Mouse (Mus musculus) lung, embryonic 14.5 days (tissue): ENCODE measurements around the gene Gm28308. TPM values are rescaled to one million over a fixed set of nuclear protein-coding genes. Genes with fewer than 3 reads are reported as not detected.

Source experiments
- ATAC-seq: fragments of 200-750 bp; cut with Nextera tagmentation; 2 replicates; pipeline ENCODE4 v1.8.0; 2017; ENCODE audit warnings: mild to moderate bottlenecking, moderate TSS enrichment, moderate library complexity; ENCODE audit not compliant: insufficient read depth
- DNase-seq: peaks from one replicate; pipeline ENCODE4 v3.0.0-alpha.2; 2015
- H3K27ac ChIP-seq: fragments of 300-500 bp; sonication (generic); 2 replicates; pipeline ENCODE4 v1.5.1; 2014; ENCODE audit warnings: low read depth, mild to moderate bottlenecking, moderate library complexity
- H3K27me3 ChIP-seq: fragments of 300-500 bp; sonication (generic); 2 replicates; pipeline ENCODE4 v1.6.1; 2014; ENCODE audit warnings: low read length, control low read depth; ENCODE audit not compliant: insufficient read depth
- H3K36me3 ChIP-seq: fragments of 300-500 bp; sonication (generic); 2 replicates; pipeline ENCODE4 v1.6.1; 2014; ENCODE audit warnings: control low read depth; ENCODE audit not compliant: insufficient read depth
- H3K4me1 ChIP-seq: fragments of 300-500 bp; sonication (generic); 2 replicates; pipeline ENCODE4 v1.6.1; 2014; ENCODE audit warnings: antibody characterized with exemption, control low read depth; ENCODE audit not compliant: insufficient read depth
- H3K4me2 ChIP-seq: fragments of 300-500 bp; sonication (generic); 2 replicates; pipeline ENCODE4 v1.6.1; 2014; ENCODE audit warnings: mild to moderate bottlenecking
- H3K4me3 ChIP-seq: fragments of 300-500 bp; sonication (generic); 2 replicates; pipeline ENCODE4 v1.5.1; 2014; ENCODE audit warnings: low read depth, low read length
- H3K9ac ChIP-seq: fragments of 300-500 bp; sonication (generic); 2 replicates; pipeline ENCODE4 v1.6.1; 2014
- H3K9me3 ChIP-seq: fragments of 300-500 bp; sonication (generic); 2 replicates; pipeline ENCODE4 v1.6.1; 2016; ENCODE audit warnings: low read depth, low read length, control low read depth
- CTCF ChIP-seq: IDR thresholded peaks from 2 replicates; pipeline ENCODE4 v1.5.1; 2016; ENCODE audit warnings: antibody characterized with exemption, low read depth
- WGBS: fragments of 180-500 bp; shearing (Covaris S2); extraction: QIAGEN DNeasy Blood & Tissue Kit; methylation state at CpG from one replicate; pipeline ENCODE4 v1.1.7; 2014; 5-methylcytosine and 5-hydroxymethylcytosine counted together
- polyA plus RNA-seq: library from polyadenylated mRNA; unstranded; fragments of >200 nt; fragmentation: Nextera tagmentation; extraction: Ambion mirVana; gene quantifications from 2 replicates; pipeline ENCODE4 v1.2.1, GENCODE M21; 2014

The Gm28308 gene
- polyA plus RNA-seq, 1 experiment from 2014 or later = not detected

DNA sequence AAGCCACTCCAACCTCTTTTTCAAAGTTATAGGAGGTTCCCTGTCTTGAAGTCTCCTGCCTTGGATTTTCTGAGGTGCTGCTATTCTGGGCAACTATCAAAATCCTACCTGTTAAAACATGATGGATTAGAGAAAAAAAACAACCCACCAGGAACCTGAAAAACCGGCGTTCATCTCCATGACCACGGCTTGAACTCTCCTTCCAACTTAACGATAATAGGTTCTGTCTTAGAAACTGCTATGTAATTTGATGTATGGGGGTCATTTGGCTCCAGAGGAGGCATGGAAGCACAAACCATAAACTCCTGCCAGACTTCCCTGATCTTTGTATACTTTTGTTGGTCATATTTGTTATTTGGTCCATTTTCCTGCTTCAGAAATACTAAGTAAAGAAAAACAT, 39.5 kb downstream of the Gm28308 start:
- H3K27me3 ChIP-seq = peaks cover 45% of the 10 kb centered on the region
- peak overlapping the region; percentile 63 for H3K4me3 ChIP-seq
- H3K4me2 ChIP-seq = peak overlapping the region; percentile 79
- ATAC-seq (no peak), DNase-seq (peak; percentile 71)
- H3K36me3 ChIP-seq = peaks cover 10% of the 10 kb centered on the region
- no peaks in the 10 kb centered on the region for H3K9me3 ChIP-seq
- no peak for TF ChIP-seq CTCF
- peak overlapping the region; percentile 98 for H3K9ac ChIP-seq
- peak overlapping the region; percentile 98 for H3K27ac ChIP-seq
- peaks cover 14% of the 10 kb centered on the region for H3K4me1 ChIP-seq
- 1% methylated on average over 4 of the region's 4 CpGs for WGBS

DNA sequence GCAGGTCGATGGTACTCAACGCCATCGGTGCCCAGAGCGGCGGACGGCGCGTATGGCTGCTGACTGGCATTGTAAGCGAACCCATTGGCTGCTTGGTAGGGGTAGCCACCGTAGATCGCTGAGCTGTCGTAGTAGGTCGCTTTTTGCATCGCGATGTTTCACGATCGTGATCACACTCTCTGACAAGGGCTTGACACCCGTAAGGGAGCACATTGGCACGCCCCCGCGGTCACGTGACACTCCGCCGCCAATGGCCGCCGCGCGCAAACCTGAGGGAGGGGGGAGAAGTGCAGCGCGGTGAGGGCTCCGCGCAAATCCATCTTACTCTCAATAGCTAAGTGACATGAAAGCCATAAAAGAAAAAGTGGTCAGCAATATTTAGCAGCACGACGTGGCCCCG, 40.6 kb downstream of the Gm28308 start:
- no peaks in the 10 kb centered on the region for H3K9me3 ChIP-seq
- H3K4me1 ChIP-seq = peaks cover 14% of the 10 kb centered on the region
- peak; percentile 65 for ATAC-seq
- under 1% methylated on average over 35 of the region's 35 CpGs for WGBS
- H3K4me3 ChIP-seq = peak overlapping the region; percentile 63
- peak overlapping the region; percentile 79 for H3K4me2 ChIP-seq
- peak; percentile 98 for DNase-seq
- TF ChIP-seq CTCF = no peak
- peaks cover 10% of the 10 kb centered on the region for H3K36me3 ChIP-seq
- H3K27me3 ChIP-seq = peaks cover 48% of the 10 kb centered on the region
- H3K27ac ChIP-seq = peak overlapping the region; percentile 98
- H3K9ac ChIP-seq = peak overlapping the region; percentile 98

DNA sequence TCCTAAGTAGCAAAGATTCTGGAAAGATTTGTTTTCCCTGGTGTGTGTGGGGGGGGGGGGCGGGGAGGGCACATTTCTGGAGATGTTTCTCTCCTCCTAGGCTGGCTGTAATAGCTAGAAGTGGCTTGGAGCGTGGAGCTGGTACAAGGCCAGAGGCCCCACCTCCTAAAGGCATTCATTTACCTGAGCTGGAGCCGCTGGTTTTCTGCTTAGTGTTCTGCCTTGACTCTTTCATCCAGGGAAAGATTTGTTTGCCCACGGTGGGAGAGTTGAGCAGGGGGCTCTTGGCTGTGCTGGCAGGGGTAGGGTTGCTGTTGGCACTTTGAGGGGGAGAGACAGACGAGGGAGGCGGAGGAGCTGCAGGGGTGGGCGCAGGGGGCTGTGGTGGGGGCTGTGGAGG, 41.2 kb downstream of the Gm28308 start:
- Histone ChIP-seq H3K27ac (peak overlapping the region; percentile 98), H3K9me3 (no peaks in the 10 kb centered on the region), H3K4me2 (peak overlapping the region; percentile 79), H3K27me3 (peaks cover 49% of the 10 kb centered on the region), H3K9ac (peak overlapping the region; percentile 91), H3K36me3 (peaks cover 10% of the 10 kb centered on the region), H3K4me3 (peak overlapping the region; percentile 63), H3K4me1 (peaks cover 14% of the 10 kb centered on the region)
- TF ChIP-seq CTCF = no peak
- 10% methylated on average over 7 of the region's 7 CpGs for WGBS
- ATAC-seq = no peak
- DNase-seq = peak; percentile 56

DNA sequence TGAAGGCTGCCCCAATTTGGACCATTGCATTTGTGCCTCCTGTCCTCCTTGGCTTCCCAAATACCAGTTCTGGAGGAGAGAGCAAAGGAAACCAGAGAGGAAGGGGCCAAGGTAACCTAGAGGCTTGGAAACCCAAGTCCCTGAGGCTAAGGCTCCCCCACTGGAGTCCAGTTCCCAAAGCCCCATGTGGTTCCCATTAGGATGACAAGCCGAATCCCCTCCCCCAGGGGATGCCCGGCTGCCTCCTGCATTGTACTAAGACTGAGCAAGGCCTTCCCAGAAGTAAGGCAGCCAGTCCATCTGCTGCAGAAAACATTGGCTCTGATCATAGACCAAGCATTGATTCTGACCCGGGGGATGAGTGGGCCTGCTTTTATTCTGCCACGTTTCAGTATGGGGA, 41.8 kb downstream of the Gm28308 start:
- Histone ChIP-seq H3K4me3 (0 out of 2 replicates have a peak overlapping the region, but pooled peaks have one; percentile 10), H3K4me1 (peaks cover 17% of the 10 kb centered on the region), H3K9me3 (no peaks in the 10 kb centered on the region), H3K27me3 (peaks cover 51% of the 10 kb centered on the region), H3K36me3 (peaks cover 10% of the 10 kb centered on the region), H3K9ac (peak overlapping the region; percentile 91), H3K4me2 (peak overlapping the region; percentile 79), H3K27ac (peak overlapping the region; percentile 98)
- ATAC-seq (no peak), DNase-seq (peak; percentile 83)
- 9% methylated on average over 4 of the region's 4 CpGs for WGBS
- TF ChIP-seq CTCF = no peak

DNA sequence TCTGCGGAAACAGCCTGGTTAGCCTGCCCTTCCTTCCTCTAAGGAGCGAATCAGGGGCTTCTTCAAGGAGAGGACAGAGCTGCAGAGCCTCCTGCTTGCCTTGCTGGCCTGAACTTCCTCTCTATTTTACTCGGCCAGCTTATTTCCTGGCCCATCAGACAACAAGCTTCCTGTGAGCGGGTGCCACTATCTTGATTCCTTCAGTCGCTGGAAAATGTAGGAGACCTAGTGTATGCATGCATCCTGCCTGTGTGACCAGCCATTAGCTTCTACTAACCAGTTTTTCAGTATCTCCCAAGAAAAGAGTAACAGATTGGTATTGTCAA, 42.3 kb downstream of the Gm28308 start:
- DNase-seq (peak; percentile 74), ATAC-seq (no peak)
- peaks cover 51% of the 10 kb centered on the region for H3K27me3 ChIP-seq
- TF ChIP-seq CTCF = no peak
- H3K9me3 ChIP-seq = no peaks in the 10 kb centered on the region
- H3K4me3 ChIP-seq = peak overlapping the region; percentile 33
- H3K4me2 ChIP-seq = peak overlapping the region; percentile 79
- peak overlapping the region; percentile 91 for H3K9ac ChIP-seq
- H3K4me1 ChIP-seq = peaks cover 17% of the 10 kb centered on the region
- WGBS = 17% methylated on average over 5 of the region's 5 CpGs
- peak overlapping the region; percentile 98 for H3K27ac ChIP-seq
- peaks cover 10% of the 10 kb centered on the region for H3K36me3 ChIP-seq

DNA sequence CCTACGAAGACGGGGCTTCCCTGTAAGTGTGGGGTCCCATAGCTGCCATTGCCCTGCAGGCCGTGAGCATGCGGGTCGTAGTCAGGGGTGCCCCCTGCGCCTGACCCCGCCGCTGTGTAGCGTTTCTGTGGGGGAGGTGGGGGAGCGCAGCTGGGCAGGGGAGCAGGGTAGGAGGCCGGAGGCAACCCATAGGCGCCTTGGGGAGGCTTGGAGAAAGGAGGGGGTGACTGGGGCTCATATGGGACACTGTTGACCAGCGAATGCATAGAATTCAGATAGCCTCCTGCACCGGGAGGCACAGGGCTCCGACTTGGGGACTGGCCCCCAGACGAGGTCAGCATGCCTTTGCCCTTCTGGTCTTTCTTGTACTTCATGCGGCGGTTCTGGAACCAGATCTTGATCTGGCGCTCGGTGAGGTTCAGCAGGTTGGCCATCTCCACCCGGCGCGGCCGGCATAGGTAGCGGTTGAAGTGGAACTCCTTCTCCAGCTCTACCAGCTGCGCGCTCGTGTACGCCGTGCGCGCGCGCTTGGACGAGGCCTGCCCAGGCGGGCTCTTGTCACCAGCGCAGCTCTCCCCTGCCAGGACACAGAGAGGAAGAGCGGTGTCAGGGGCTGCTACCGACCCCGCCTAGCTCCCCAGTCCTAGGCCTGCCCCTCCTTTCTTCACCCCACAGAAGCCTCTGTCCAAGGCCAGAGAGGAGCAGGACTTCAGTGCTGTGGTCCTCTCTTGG, 42.8 kb downstream of the Gm28308 start:
- Histone ChIP-seq H3K27me3 (peaks cover 49% of the 10 kb centered on the region), H3K4me1 (peaks cover 17% of the 10 kb centered on the region)

DNA sequence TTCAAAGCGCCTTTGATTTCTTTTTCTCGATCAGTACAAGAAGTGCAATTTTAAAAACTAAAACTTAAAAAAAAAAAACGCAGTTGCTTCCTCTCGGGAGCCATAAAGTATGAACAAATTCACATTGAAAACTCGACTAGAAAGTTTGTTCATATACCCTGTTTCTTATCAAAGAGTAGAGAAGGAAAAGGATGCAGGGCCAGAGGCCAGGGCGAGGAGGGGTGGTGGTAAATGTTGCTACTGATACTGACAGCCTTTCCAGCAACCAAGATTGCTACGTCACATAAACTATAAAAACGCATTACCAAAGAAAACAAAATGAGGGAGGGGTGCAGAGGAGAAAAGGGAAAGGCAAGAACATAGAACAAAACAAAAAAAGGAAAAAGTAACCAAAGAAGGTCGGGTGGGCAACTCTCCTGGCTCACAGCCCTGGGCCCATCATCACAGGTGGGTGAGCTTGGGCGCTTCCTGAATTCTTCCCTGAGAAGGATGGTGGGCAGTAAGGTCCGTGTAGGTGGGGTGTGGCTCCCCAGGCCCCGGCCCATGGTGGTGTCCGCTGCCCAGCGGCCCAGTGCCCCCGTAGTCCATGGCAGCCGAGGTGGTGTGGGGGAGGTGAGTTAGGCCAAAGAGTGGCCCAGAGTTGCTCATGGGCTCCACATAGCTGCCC, 43.5 kb downstream of the Gm28308 start:
- ATAC-seq (0 out of 2 replicates have a peak, but pooled peaks have one; percentile 0), DNase-seq (peak; percentile 70)
- peaks cover 17% of the 10 kb centered on the region for H3K4me1 ChIP-seq
- peak overlapping the region; percentile 91 for H3K9ac ChIP-seq
- no peak for TF ChIP-seq CTCF
- peaks cover 10% of the 10 kb centered on the region for H3K36me3 ChIP-seq
- H3K9me3 ChIP-seq = no peaks in the 10 kb centered on the region
- WGBS = 13% methylated on average over 16 of the region's 16 CpGs
- H3K4me2 ChIP-seq = peak overlapping the region; percentile 79
- peak overlapping the region; percentile 98 for H3K27ac ChIP-seq
- peak overlapping the region; percentile 71 for H3K4me3 ChIP-seq
- peaks cover 42% of the 10 kb centered on the region for H3K27me3 ChIP-seq

More for the DNA sequence above, 42.8 kb downstream of the Gm28308 start:
- WGBS = 4% methylated on average over 40 of the region's 40 CpGs
- no peak for TF ChIP-seq CTCF
- ATAC-seq (peak; percentile 33), DNase-seq (peak; percentile 79)
- H3K27ac ChIP-seq = peak overlapping the region; percentile 98
- H3K9me3 ChIP-seq = no peaks in the 10 kb centered on the region
- peaks cover 10% of the 10 kb centered on the region for H3K36me3 ChIP-seq
- H3K4me2 ChIP-seq = peak overlapping the region; percentile 79
- peak overlapping the region; percentile 33 for H3K4me3 ChIP-seq
- H3K9ac ChIP-seq = peak overlapping the region; percentile 91
